Mouse (Mus musculus) layer of hippocampus, adult 9-10 months (tissue): ENCODE results near the gene Gm49320.

Experiments used
- DNase-seq: peaks from one replicate; pipeline ENCODE4 v3.0.0; 2022; ENCODE audit warnings: low spot score

The Gm49320 gene

GRCm38 (mm10) chr8:4238434-4239192 lies at the start of gene Gm49320, which contains the start of gene Map2k7:
Gm49320 (plus strand) TSS chr8:4238865.
Map2k7 (plus strand) TSS chr8:4238740.
- peak; percentile 99 for DNase-seq

GRCm38 (mm10) chr8:4189031-4189722 lies 49.5 kb upstream of the Gm49320 start:
- DNase-seq: no peak

- DNase-seq: no peak
Observed at GRCm38 (mm10) chr8:4192305-4192704, 46.4 kb upstream of the Gm49320 start.

- peak; percentile 90 for DNase-seq
Observed at GRCm38 (mm10) chr8:4192807-4193587, 45.7 kb upstream of the Gm49320 start.

- no peak for DNase-seq
Observed at GRCm38 (mm10) chr8:4193588-4193894, 45.1 kb upstream of the Gm49320 start.

GRCm38 (mm10) chr8:4201321-4201720 lies 37.3 kb upstream of the Gm49320 start:
- DNase-seq: no peak

GRCm38 (mm10) chr8:4205246-4206123 lies 33.2 kb upstream of the Gm49320 start:
- no peak for DNase-seq

- DNase-seq: no peak
Observed at GRCm38 (mm10) chr8:4206182-4207015, 32.3 kb upstream of the Gm49320 start.

GRCm38 (mm10) chr8:4207016-4207350 lies 31.7 kb upstream of the Gm49320 start:
- no peak for DNase-seq

GRCm38 (mm10) chr8:4211097-4211496 lies 27.6 kb upstream of the Gm49320 start:
- DNase-seq: no peak

GRCm38 (mm10) chr8:4212809-4213209 lies 25.9 kb upstream of the Gm49320 start:
- DNase-seq: no peak

GRCm38 (mm10) chr8:4213210-4214005 lies 25.3 kb upstream of the Gm49320 start:
- DNase-seq: no peak

GRCm38 (mm10) chr8:4214006-4214980 lies 24.4 kb upstream of the Gm49320 start:
- no peak for DNase-seq

GRCm38 (mm10) chr8:4216296-4216695 lies 22.4 kb upstream of the Gm49320 start:
- DNase-seq: no peak

GRCm38 (mm10) chr8:4216791-4217621 lies 21.7 kb upstream of the Gm49320 start, which contains the start of gene Prr36:
Prr36 (minus strand) TSS chr8:4217459.
- no peak for DNase-seq

- DNase-seq: no peak
Observed at GRCm38 (mm10) chr8:4219617-4220016, 19.0 kb upstream of the Gm49320 start.

GRCm38 (mm10) chr8:4222059-4222458 lies 16.6 kb upstream of the Gm49320 start:
- no peak for DNase-seq

- DNase-seq: no peak
Observed at GRCm38 (mm10) chr8:4226323-4226722, 12.3 kb upstream of the Gm49320 start.
